Mouse (Mus musculus) liver, embryonic 11.5 days (tissue): ENCODE data around the gene Ttc41. TPM values are rescaled to one million over a fixed set of nuclear protein-coding genes. Genes with fewer than 3 reads are reported as not detected.

Source experiments
- ATAC-seq: fragments of 200-750 bp; cut with Nextera tagmentation; replicated peaks from 2 replicates; pipeline ENCODE4 v1.8.0; 2017; ENCODE audit warnings: moderate number of reproducible peaks, mild to moderate bottlenecking, moderate TSS enrichment, moderate library complexity; ENCODE audit not compliant: low FRiP score
- DNase-seq: peaks from one replicate; pipeline ENCODE4 v3.0.0-alpha.2; 2017; ENCODE audit warnings: low spot score
- H3K27ac ChIP-seq: fragments of 300-500 bp; sonication (generic); 2 replicates; pipeline ENCODE4 v1.5.1; 2014; ENCODE audit warnings: mild to moderate bottlenecking, low read depth, low read length, control low read depth
- H3K27me3 ChIP-seq: fragments of 300-500 bp; sonication (generic); replicated peaks from 2 replicates; pipeline ENCODE4 v1.6.1; 2014; ENCODE audit warnings: low read length, mixed read lengths; ENCODE audit not compliant: control insufficient read depth, insufficient read depth
- H3K36me3 ChIP-seq: fragments of 300-500 bp; sonication (generic); 2 replicates; pipeline ENCODE4 v1.6.1; 2014; ENCODE audit warnings: mild to moderate bottlenecking, low read length, moderate library complexity, mixed read lengths; ENCODE audit not compliant: control insufficient read depth, insufficient read depth
- H3K4me1 ChIP-seq: fragments of 300-500 bp; sonication (generic); replicated peaks from 2 replicates; pipeline ENCODE4 v1.6.1; 2014; ENCODE audit warnings: low read length, mixed read lengths; ENCODE audit not compliant: control insufficient read depth, insufficient read depth
- H3K4me2 ChIP-seq: fragments of 300-500 bp; sonication (generic); 2 replicates; pipeline ENCODE4 v1.6.1; 2014; ENCODE audit warnings: mild to moderate bottlenecking, control low read depth, moderate library complexity
- H3K4me3 ChIP-seq: fragments of 300-500 bp; sonication (generic); 2 replicates; pipeline ENCODE4 v1.5.1; 2014; ENCODE audit warnings: low read depth, low read length, control low read depth
- H3K9ac ChIP-seq: fragments of 300-500 bp; sonication (generic); 2 replicates; pipeline ENCODE4 v1.6.1; 2014; ENCODE audit warnings: low read depth, low read length, control low read depth
- H3K9me3 ChIP-seq: fragments of 300-500 bp; sonication (generic); 2 replicates; pipeline ENCODE4 v1.6.1; 2016; ENCODE audit warnings: low read length, inconsistent platforms, mixed read lengths; ENCODE audit not compliant: control insufficient read depth
- WGBS: fragments of 180-500 bp; shearing (Covaris S2); extraction: QIAGEN DNeasy Blood & Tissue Kit; methylation state at CpG from one replicate; pipeline ENCODE4 v1.1.7; 2014; 5-methylcytosine and 5-hydroxymethylcytosine counted together
- polyA plus RNA-seq: library from polyadenylated mRNA; unstranded; fragments of >200 nt; fragmentation: Nextera tagmentation; extraction: Ambion mirVana; gene quantifications from 2 replicates; pipeline ENCODE4 v1.2.1, GENCODE M21; 2014

Ttc41 gene
- polyA plus RNA-seq, 1 experiment from 2014 or later = 1.2 TPM

DNA sequence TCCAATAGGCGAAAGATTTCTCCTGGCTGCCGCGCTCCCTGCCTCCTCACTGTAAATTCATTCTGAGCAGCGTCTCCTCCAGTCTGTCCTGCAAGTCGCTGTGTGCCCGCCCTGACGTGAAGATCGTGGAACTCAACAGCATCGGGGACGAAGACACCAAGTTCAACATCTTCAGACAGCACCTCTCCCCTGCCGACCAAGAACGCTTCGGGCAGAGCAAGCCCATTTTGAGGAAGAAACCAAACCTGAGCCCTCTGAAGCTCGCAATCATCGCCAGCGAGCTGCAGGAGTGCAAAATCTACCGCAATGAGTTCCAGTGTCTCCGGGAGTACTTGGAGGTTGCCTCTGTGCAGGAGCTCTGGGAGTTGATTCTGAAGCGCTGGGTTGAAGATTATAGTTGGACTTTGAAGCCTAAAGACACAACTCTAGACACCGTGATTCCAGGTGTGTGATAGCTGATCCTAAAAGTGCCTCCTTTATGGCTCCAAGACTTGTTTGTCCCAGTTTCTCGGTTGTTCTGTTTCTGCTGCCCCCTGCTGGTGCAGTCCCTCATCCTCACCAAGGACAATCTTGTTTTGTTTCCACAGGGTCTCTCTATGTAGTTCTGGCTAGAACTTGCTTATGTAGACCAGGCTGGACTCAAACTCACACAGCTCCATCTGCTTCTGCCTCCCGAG, 25.4 kb downstream of the Ttc41 start:
- Histone ChIP-seq H3K4me3 (peak overlapping the region; percentile 39), H3K36me3 (no peaks in the 10 kb centered on the region), H3K9me3 (no peaks in the 10 kb centered on the region), H3K27ac (no peak overlapping the region), H3K4me1 (no peaks in the 10 kb centered on the region; the same call in 1 of the 2 replicates), H3K4me2 (peak overlapping the region; percentile 67), H3K9ac (peak overlapping the region; percentile 53; the same call in 1 of the 2 replicates), H3K27me3 (no peaks in the 10 kb centered on the region)
- DNase-seq = peak; percentile 84
- ATAC-seq = peak; percentile 21
- WGBS = 11% methylated on average over 22 of the region's 22 CpGs

DNA sequence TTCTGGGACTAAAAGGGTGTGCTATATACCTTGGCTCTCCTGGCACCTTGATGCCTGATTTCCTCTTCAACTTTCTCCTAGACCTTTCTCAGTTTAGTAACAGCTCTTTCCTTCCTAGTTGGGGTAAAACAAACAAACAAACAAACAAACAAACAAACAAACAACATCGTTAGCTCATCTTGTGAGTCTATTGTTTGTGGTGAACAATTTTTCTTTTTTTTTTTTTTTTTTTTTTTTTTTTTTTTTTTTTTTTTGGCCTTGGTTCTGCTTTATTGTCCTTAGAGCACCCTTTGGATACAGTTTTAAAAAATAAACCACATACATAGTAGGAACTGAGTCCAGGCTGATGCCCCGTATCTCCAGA, 25.9 kb downstream of the Ttc41 start:
- 40% methylated on average over 2 of the region's 2 CpGs for WGBS
- H3K9me3 ChIP-seq = no peaks in the 10 kb centered on the region
- DNase-seq = no peak
- no peaks in the 10 kb centered on the region; the same call in 1 of the 2 replicates for H3K4me1 ChIP-seq
- no peak overlapping the region for H3K4me3 ChIP-seq
- peak overlapping the region; percentile 67 for H3K4me2 ChIP-seq
- H3K27me3 ChIP-seq = no peaks in the 10 kb centered on the region
- H3K36me3 ChIP-seq = no peaks in the 10 kb centered on the region
- H3K9ac ChIP-seq = no peak overlapping the region
- no peak overlapping the region for H3K27ac ChIP-seq
- ATAC-seq = no peak

DNA sequence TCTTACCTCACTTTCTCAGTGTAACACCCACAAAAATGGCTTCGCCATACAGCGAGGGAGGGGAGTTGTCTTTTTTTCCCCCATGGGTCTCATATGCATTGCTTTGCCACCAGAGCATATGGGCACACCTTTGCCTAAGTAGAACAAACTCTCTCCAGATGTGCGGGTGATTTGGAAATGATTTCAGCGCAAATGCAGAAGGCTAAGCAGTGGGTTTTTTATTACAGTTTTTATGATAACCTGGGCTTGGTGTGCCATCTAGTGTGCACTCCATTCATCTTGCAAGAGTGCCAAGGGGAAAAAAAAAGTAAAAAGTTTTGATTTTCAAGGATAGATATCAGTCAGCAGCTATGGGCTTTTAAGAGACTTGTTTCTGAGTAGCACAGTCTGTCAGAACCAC, 29.4 kb downstream of the Ttc41 start:
- no peak overlapping the region for H3K4me2 ChIP-seq
- WGBS = 88% methylated on average over 4 of the region's 4 CpGs
- no peak for ATAC-seq
- H3K27ac ChIP-seq = no peak overlapping the region
- no peak overlapping the region for H3K4me3 ChIP-seq
- H3K9me3 ChIP-seq = no peaks in the 10 kb centered on the region
- H3K27me3 ChIP-seq = no peaks in the 10 kb centered on the region
- H3K4me1 ChIP-seq = no peaks in the 10 kb centered on the region
- no peak for DNase-seq
- no peak overlapping the region for H3K9ac ChIP-seq
- no peaks in the 10 kb centered on the region for H3K36me3 ChIP-seq

DNA sequence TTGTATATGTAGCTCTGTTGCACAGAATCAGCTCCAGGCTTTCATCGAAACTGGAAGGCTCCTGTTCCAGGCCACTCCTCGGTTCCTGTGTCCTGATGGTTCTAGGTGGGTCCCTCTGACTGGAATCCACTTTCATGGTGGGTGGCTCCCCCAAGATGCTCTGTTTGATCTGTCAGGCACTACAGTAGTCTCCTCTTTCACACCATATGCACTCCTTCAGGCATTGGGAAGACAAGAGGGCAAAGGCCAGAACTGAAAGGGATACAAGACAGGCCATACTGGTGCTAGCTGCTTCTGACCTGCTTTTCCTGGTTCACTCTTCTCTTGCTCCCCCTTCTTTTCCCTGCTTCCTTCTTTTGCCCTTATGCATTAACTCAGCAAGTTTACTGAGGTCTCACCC, 37.3 kb downstream of the Ttc41 start:
- H3K4me2 ChIP-seq = no peak overlapping the region
- WGBS = 89% methylated on average over 2 of the region's 2 CpGs
- no peaks in the 10 kb centered on the region for H3K36me3 ChIP-seq
- no peaks in the 10 kb centered on the region for H3K4me1 ChIP-seq
- no peaks in the 10 kb centered on the region for H3K9me3 ChIP-seq
- H3K27ac ChIP-seq = no peak overlapping the region
- no peak for ATAC-seq
- no peak overlapping the region for H3K9ac ChIP-seq
- DNase-seq = no peak
- no peaks in the 10 kb centered on the region for H3K27me3 ChIP-seq
- H3K4me3 ChIP-seq = no peak overlapping the region

DNA sequence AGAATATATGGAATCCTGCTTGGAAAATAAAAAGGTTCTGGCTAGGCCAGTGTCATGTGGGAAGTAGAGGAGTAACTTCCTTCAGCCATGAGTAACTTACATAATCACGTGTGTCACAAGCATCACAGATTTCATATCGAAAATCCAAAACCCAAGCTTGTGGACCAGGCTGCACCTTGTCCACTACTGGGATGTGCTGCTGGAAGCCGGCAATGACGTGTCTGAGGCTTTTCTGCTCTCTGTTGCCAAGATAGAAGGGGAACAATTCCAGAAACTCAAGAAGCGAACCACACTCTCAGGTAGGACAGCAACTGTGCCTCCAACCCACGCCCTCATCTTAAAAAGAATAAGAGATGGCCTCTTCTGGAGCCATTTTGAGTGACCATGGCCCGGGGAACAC, 38.7 kb downstream of the Ttc41 start:
- no peak overlapping the region for H3K4me2 ChIP-seq
- no peaks in the 10 kb centered on the region for H3K36me3 ChIP-seq
- no peaks in the 10 kb centered on the region for H3K27me3 ChIP-seq
- H3K27ac ChIP-seq = no peak overlapping the region
- no peak for ATAC-seq
- 84% methylated on average over 7 of the region's 7 CpGs for WGBS
- H3K9me3 ChIP-seq = no peaks in the 10 kb centered on the region
- no peak overlapping the region for H3K9ac ChIP-seq
- H3K4me3 ChIP-seq = no peak overlapping the region
- no peaks in the 10 kb centered on the region for H3K4me1 ChIP-seq
- DNase-seq = no peak

DNA sequence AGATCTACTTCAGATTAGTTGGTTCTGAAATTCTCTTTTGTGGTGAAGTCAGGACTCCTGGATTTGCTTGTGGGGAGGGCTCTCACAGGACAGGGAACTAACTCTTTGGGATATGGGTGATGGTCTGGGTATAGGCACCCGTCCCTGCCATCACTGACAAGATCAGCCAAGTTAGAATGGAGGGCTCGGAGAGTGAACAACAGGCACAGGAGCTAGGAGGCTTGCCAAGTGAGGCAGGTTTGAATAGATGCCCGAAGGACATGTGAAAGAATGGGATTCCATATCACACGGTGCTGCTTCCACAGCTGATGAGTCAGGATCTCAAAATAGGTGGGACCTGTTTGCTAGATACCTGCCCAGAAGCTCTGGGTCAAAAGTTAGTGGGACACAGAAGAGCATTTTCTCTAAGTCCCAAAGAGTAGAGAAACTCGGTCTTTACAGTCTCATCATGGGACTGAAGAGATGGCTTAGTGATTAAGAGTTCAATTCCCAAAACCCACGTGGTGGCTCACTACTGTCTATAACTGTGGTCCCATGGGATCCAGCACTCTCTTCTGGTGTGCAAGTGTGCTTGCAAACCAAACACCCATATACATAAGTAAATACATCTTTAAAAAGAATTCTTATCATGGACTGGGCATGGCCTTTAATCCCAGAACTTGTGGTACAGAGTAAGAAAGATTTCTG, 50.3 kb downstream of the Ttc41 start:
- no peak overlapping the region for H3K4me3 ChIP-seq
- H3K9ac ChIP-seq = no peak overlapping the region
- no peaks in the 10 kb centered on the region for H3K27me3 ChIP-seq
- no peaks in the 10 kb centered on the region for H3K36me3 ChIP-seq
- no peak overlapping the region for H3K4me2 ChIP-seq
- no peak overlapping the region for H3K27ac ChIP-seq
- WGBS = 76% methylated on average over 6 of the region's 6 CpGs
- H3K9me3 ChIP-seq = no peaks in the 10 kb centered on the region
- no peaks in the 10 kb centered on the region for H3K4me1 ChIP-seq
- DNase-seq = no peak
- ATAC-seq = no peak

DNA sequence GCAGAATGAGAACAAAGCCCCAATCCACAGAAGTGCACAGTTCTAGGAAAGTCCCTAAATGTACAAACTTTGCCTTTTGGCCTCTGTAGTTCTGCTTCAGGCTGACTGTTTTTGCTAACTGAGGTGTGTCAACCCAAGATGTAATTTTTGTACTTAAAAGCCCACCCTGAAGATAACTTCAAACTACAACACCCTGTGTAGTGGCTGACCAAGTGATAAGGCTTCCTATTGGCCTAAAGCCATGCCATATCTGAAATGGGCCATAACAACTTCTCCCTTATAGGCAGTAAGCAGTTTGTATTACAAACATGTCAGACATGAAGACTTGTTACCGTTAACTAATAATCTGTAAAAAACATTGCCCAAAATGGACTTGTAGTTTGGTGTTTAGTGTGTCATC, 52.1 kb downstream of the Ttc41 start:
- H3K27me3 ChIP-seq = no peaks in the 10 kb centered on the region
- no peak overlapping the region for H3K4me3 ChIP-seq
- H3K4me1 ChIP-seq = no peaks in the 10 kb centered on the region
- H3K27ac ChIP-seq = no peak overlapping the region
- ATAC-seq = no peak
- no peaks in the 10 kb centered on the region for H3K9me3 ChIP-seq
- DNase-seq = no peak
- no peak overlapping the region for H3K9ac ChIP-seq
- no peaks in the 10 kb centered on the region for H3K36me3 ChIP-seq
- no peak overlapping the region for H3K4me2 ChIP-seq
- 91% methylated on average over 1 of the region's 1 CpGs for WGBS

DNA sequence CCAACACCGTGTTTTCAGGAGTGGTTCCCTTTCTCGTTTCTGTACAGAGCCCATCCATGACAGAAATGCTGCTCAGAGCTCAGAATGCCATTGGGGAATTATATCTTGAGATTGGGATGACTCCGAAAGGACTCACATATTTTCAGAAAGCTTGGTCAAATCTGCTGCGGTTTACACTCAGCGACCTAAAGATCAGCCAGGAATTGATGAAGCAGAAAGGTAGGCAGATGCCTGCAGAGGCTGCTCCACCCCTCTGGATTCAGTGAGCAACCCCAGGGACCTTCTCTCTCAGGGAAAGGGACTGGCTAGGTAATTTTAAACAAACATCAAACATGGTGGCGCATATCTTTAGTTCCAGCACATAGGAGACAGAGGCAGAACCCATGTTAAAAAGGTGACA, 52.6 kb downstream of the Ttc41 start:
- Histone ChIP-seq H3K36me3 (no peaks in the 10 kb centered on the region), H3K27me3 (no peaks in the 10 kb centered on the region), H3K4me3 (no peak overlapping the region), H3K9ac (no peak overlapping the region), H3K9me3 (no peaks in the 10 kb centered on the region), H3K27ac (no peak overlapping the region), H3K4me1 (no peaks in the 10 kb centered on the region), H3K4me2 (no peak overlapping the region)
- 88% methylated on average over 6 of the region's 6 CpGs for WGBS
- no peak for ATAC-seq
- DNase-seq = no peak

DNA sequence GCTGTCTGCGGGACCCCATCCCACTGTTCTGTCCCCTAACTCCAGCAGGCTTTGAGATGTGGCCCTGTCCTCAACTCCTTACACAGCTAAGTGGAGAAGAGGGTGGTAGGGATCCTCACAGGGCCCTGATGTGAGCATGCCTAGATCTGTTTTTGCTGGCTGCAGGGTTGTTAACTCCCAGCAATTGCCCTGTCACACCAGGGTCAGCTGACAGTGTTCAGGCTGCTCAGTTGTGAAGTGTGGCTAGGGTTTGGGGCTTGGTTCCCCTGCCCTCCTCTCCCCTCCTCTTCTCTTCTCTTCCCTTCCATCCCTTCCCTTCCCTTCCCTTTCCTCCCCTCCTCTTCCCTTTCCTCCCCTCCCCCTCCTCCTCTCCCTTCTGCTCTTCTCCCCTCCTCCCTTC, 55.6 kb downstream of the Ttc41 start:
- no peak for ATAC-seq
- no peak overlapping the region for H3K27ac ChIP-seq
- H3K4me3 ChIP-seq = no peak overlapping the region
- H3K4me1 ChIP-seq = no peaks in the 10 kb centered on the region
- no peaks in the 10 kb centered on the region for H3K27me3 ChIP-seq
- no peak overlapping the region for H3K4me2 ChIP-seq
- no peaks in the 10 kb centered on the region for H3K36me3 ChIP-seq
- DNase-seq = no peak
- 85% methylated on average over 1 of the region's 1 CpGs for WGBS
- H3K9me3 ChIP-seq = no peaks in the 10 kb centered on the region
- H3K9ac ChIP-seq = no peak overlapping the region
